ENCODE assay signal across 10 mouse cellular contexts in genomic region chr11:4276411-4276861, GRCm38 (mm10). TPM values are rescaled to one million over a fixed set of nuclear protein-coding genes. Genes with fewer than 3 reads are reported as not detected.
A peak's percentile ranks its signal among the peaks of the same experiment; 100 is the strongest.
DNase-seq lines count a peak whose midpoint lies in the region; ATAC-seq and TF ChIP-seq lines count a peak whose summit lies in the region.
"Had no signal": no experiment of that assay in that cellular context is flagged by ENCODE, and none has a peak within 500 bp of the region (broad histone marks: within the 10 kb centered on the region; RNA-seq: fewer than 3 reads in every experiment).

No protein-coding gene starts in this region.

- H3K4me3 ChIP-seq in forebrain, embryonic 10.5 days: no peak overlapping the region
- H3K4me3 ChIP-seq in forebrain, embryonic 14.5 days (ENCODE audit: low read depth, low read length): no peak overlapping the region
- H3K4me3 ChIP-seq in midbrain, postnatal 0 days (ENCODE audit: low read depth, low read length): no peak overlapping the region
- no peak overlapping the region for H3K4me3 ChIP-seq in midbrain, embryonic 15.5 days
- no peak overlapping the region for H3K4me3 ChIP-seq in limb, embryonic 10.5 days
- H3K4me3 ChIP-seq: midbrain, embryonic 12.5 days had no signal

- H3K27me3 ChIP-seq in forebrain, embryonic 10.5 days (ENCODE audit: poor library complexity, severe bottlenecking): peaks cover 14% of the 10 kb centered on the region
- H3K27me3 ChIP-seq in forebrain, embryonic 14.5 days (replicated peaks; ENCODE audit: control insufficient read depth, insufficient read depth, low read length): no peaks in the 10 kb centered on the region
- H3K27me3 ChIP-seq in midbrain, postnatal 0 days (ENCODE audit: insufficient read depth, low read length): no peaks in the 10 kb centered on the region
- H3K27me3 ChIP-seq in midbrain, embryonic 15.5 days (replicated peaks): no peaks in the 10 kb centered on the region
- peaks cover 6% of the 10 kb centered on the region for H3K27me3 ChIP-seq in limb, embryonic 10.5 days (ENCODE audit: low read depth, poor library complexity, severe bottlenecking)

- WGBS in forebrain, embryonic 10.5 days: 84% methylated on average over 11 of the region's 11 CpGs
- WGBS in forebrain, embryonic 14.5 days: 80% methylated on average over 11 of the region's 11 CpGs
- WGBS in midbrain, postnatal 0 days: 66% methylated on average over 11 of the region's 11 CpGs
- WGBS in midbrain, embryonic 15.5 days: 75% methylated on average over 11 of the region's 11 CpGs
- WGBS in limb, embryonic 10.5 days: 69% methylated on average over 11 of the region's 11 CpGs

- H3K9ac ChIP-seq in forebrain, embryonic 14.5 days (ENCODE audit: low read length): no peak overlapping the region
- H3K9ac ChIP-seq in midbrain, postnatal 0 days (replicated peaks; ENCODE audit: low read length, poor library complexity, severe bottlenecking): no peak overlapping the region
- H3K9ac ChIP-seq in midbrain, embryonic 15.5 days: no peak overlapping the region
- H3K9ac ChIP-seq: midbrain, embryonic 12.5 days had no signal

- DNase-seq in forebrain, embryonic 10.5 days (ENCODE audit: extremely low spot score, low spot score): no peak
- DNase-seq in forebrain, embryonic 14.5 days (ENCODE audit: low spot score): no peak
- peak; percentile 27 for DNase-seq in midbrain, postnatal 0 days (ENCODE audit: low spot score)
- DNase-seq in limb, embryonic 10.5 days (ENCODE audit: low spot score): no peak
- no peak for DNase-seq in testis, postnatal 10 days (ENCODE audit: low spot score)
- DNase-seq in thymus, postnatal 25 days: no peak
- no peak for DNase-seq in spleen, postnatal 14 days (ENCODE audit: low spot score in 2 of 2)
- DNase-seq: cerebellum, adult 8-10 months had no signal

- H3K9me3 ChIP-seq in forebrain, embryonic 10.5 days: no peaks in the 10 kb centered on the region
- H3K9me3 ChIP-seq in forebrain, embryonic 14.5 days (replicated peaks; ENCODE audit: control insufficient read depth, low read length): no peaks in the 10 kb centered on the region
- no peaks in the 10 kb centered on the region for H3K9me3 ChIP-seq in midbrain, postnatal 0 days (ENCODE audit: low read length)
- no peaks in the 10 kb centered on the region for H3K9me3 ChIP-seq in midbrain, embryonic 15.5 days
- no peaks in the 10 kb centered on the region for H3K9me3 ChIP-seq in limb, embryonic 10.5 days (replicated peaks)
- H3K9me3 ChIP-seq: midbrain, embryonic 12.5 days had no signal

- H3K36me3 ChIP-seq in forebrain, embryonic 10.5 days (replicated peaks): no peaks in the 10 kb centered on the region
- no peaks in the 10 kb centered on the region for H3K36me3 ChIP-seq in forebrain, embryonic 14.5 days (ENCODE audit: control insufficient read depth, insufficient read depth, low read length)
- H3K36me3 ChIP-seq in midbrain, postnatal 0 days (ENCODE audit: insufficient read depth, low read length): no peaks in the 10 kb centered on the region
- H3K36me3 ChIP-seq in midbrain, embryonic 15.5 days (replicated peaks): no peaks in the 10 kb centered on the region
- no peaks in the 10 kb centered on the region for H3K36me3 ChIP-seq in limb, embryonic 10.5 days
- H3K36me3 ChIP-seq: midbrain, embryonic 12.5 days had no signal

- peaks cover 3% of the 10 kb centered on the region for H3K4me1 ChIP-seq in forebrain, embryonic 10.5 days
- no peaks in the 10 kb centered on the region for H3K4me1 ChIP-seq in forebrain, embryonic 14.5 days (ENCODE audit: control insufficient read depth, insufficient read depth, low read length)
- H3K4me1 ChIP-seq in midbrain, postnatal 0 days (ENCODE audit: insufficient read depth, low read length): no peaks in the 10 kb centered on the region
- H3K4me1 ChIP-seq in midbrain, embryonic 15.5 days: no peaks in the 10 kb centered on the region
- H3K4me1 ChIP-seq in limb, embryonic 10.5 days: peaks cover 16% of the 10 kb centered on the region
- H3K4me1 ChIP-seq: midbrain, embryonic 12.5 days had no signal

- H3K4me2 ChIP-seq in forebrain, embryonic 14.5 days (ENCODE audit: low read length): no peak overlapping the region
- H3K4me2 ChIP-seq in midbrain, postnatal 0 days (ENCODE audit: low read depth, low read length, poor library complexity, severe bottlenecking): no peak overlapping the region
- H3K4me2 ChIP-seq in midbrain, embryonic 15.5 days: no peak overlapping the region
- H3K4me2 ChIP-seq: midbrain, embryonic 12.5 days had no signal

- no peak for TF ChIP-seq CTCF in midbrain, postnatal 0 days (IDR thresholded peaks at IDR 0.05)

- H3K27ac ChIP-seq in forebrain, embryonic 10.5 days: peak overlapping the region; percentile 40; the same call in 1 of the 2 replicates
- H3K27ac ChIP-seq in forebrain, embryonic 14.5 days (ENCODE audit: low read depth, low read length): no peak overlapping the region
- no peak overlapping the region for H3K27ac ChIP-seq in midbrain, postnatal 0 days (ENCODE audit: low read depth, low read length)
- no peak overlapping the region for H3K27ac ChIP-seq in midbrain, embryonic 15.5 days
- peak overlapping the region; percentile 42; the same call in 1 of the 2 replicates for H3K27ac ChIP-seq in limb, embryonic 10.5 days
- H3K27ac ChIP-seq: midbrain, embryonic 12.5 days had no signal

- no peak for ATAC-seq in forebrain, embryonic 14.5 days
- no peak for ATAC-seq in midbrain, postnatal 0 days (ENCODE audit: low FRiP score)
- ATAC-seq in midbrain, embryonic 15.5 days (replicated peaks): no peak

RNA-seq across cellular contexts. Expression of gene Lif, which starts 19.1 kb away (rescaled TPM):
- polyA plus RNA-seq in forebrain, embryonic 10.5 days (2016; fragmentation: Nextera tagmentation; extraction: Ambion mirVana): 0.11 TPM in 1 of 2 replicates, not detected in the other
- not detected in 2 replicates for polyA plus RNA-seq in forebrain, embryonic 14.5 days (2014; fragmentation: Nextera tagmentation; extraction: Ambion mirVana)
- total RNA-seq in midbrain, postnatal 0 days (2014; rRNA removed): 0.05 TPM in 2 replicates
- 0.05 TPM in 1 of 2 replicates, not detected in the other for polyA plus RNA-seq in midbrain, postnatal 0 days (2015; fragmentation: Nextera tagmentation; extraction: Ambion mirVana)
- polyA plus RNA-seq in midbrain, embryonic 15.5 days (2015; fragmentation: Nextera tagmentation; extraction: Ambion mirVana): 0.05 TPM in 1 of 2 replicates, not detected in the other
- polyA plus RNA-seq in limb, embryonic 10.5 days (2016; fragmentation: Nextera tagmentation; extraction: Ambion mirVana): 0.05 and 0.06 TPM in 2 replicates
- polyA plus RNA-seq: midbrain, embryonic 12.5 days had no signal

RNA-seq across cellular contexts. Expression of gene Osm, which starts 40.2 kb away (rescaled TPM):
- polyA plus RNA-seq in forebrain, embryonic 10.5 days (2016; fragmentation: Nextera tagmentation; extraction: Ambion mirVana): 0.06 TPM in 1 of 2 replicates, not detected in the other
- polyA plus RNA-seq in forebrain, embryonic 14.5 days (2014; fragmentation: Nextera tagmentation; extraction: Ambion mirVana): 0.14 TPM in 1 of 2 replicates, not detected in the other
- total RNA-seq in midbrain, postnatal 0 days (2014; rRNA removed): 0.16 TPM in 1 of 2 replicates, not detected in the other
- 0.10 and 0.14 TPM in 2 replicates for polyA plus RNA-seq in midbrain, postnatal 0 days (2015; fragmentation: Nextera tagmentation; extraction: Ambion mirVana)
- 0.11 and 0.21 TPM in 2 replicates for polyA plus RNA-seq in midbrain, embryonic 15.5 days (2015; fragmentation: Nextera tagmentation; extraction: Ambion mirVana)
- polyA plus RNA-seq in limb, embryonic 10.5 days (2016; fragmentation: Nextera tagmentation; extraction: Ambion mirVana): not detected in 2 replicates
- polyA plus RNA-seq: midbrain, embryonic 12.5 days had no signal

RNA-seq across cellular contexts. Expression of gene Castor1, which starts 58.4 kb away (rescaled TPM):
- polyA plus RNA-seq in forebrain, embryonic 10.5 days (2016; fragmentation: Nextera tagmentation; extraction: Ambion mirVana): 1.9 and 2.6 TPM in 2 replicates
- polyA plus RNA-seq in forebrain, embryonic 14.5 days (2014; fragmentation: Nextera tagmentation; extraction: Ambion mirVana): 1.6 and 1.8 TPM in 2 replicates
- total RNA-seq in midbrain, postnatal 0 days (2014; rRNA removed): 9.7 and 10.6 TPM in 2 replicates
- polyA plus RNA-seq in midbrain, postnatal 0 days (2015; fragmentation: Nextera tagmentation; extraction: Ambion mirVana): 4.9 and 7.5 TPM in 2 replicates
- 2.6 and 3.6 TPM in 2 replicates for polyA plus RNA-seq in midbrain, embryonic 15.5 days (2015; fragmentation: Nextera tagmentation; extraction: Ambion mirVana)
- 1.8 and 2.1 TPM in 2 replicates for polyA plus RNA-seq in limb, embryonic 10.5 days (2016; fragmentation: Nextera tagmentation; extraction: Ambion mirVana)

Comparison
In these comparisons a context has a peak if more than half of its experiments do, and no peak if none do; other contexts are left out.
1. H3K27ac ChIP-seq: peak in forebrain, embryonic 10.5 days (single experiment) and limb, embryonic 10.5 days (single experiment); none in forebrain, embryonic 14.5 days (single experiment), midbrain, postnatal 0 days (single experiment) and midbrain, embryonic 15.5 days (single experiment).